Mouse (Mus musculus) forebrain, embryonic 14.5 days (tissue): ENCODE measurements around the gene Efs. TPM values are rescaled to one million over a fixed set of nuclear protein-coding genes. Genes with fewer than 3 reads are reported as not detected.

Source experiments
- ATAC-seq: fragments of 200-750 bp; cut with Nextera tagmentation; 2 replicates; pipeline ENCODE4 v1.8.0; 2017; ENCODE audit warnings: mild to moderate bottlenecking, moderate library complexity
- DNase-seq: peaks from one replicate; pipeline ENCODE4 v3.0.0-alpha.2; 2015; ENCODE audit warnings: low spot score
- H3K27ac ChIP-seq: fragments of 300-500 bp; sonication (generic); 2 replicates; pipeline ENCODE4 v1.5.1; 2014; ENCODE audit warnings: low read depth, mild to moderate bottlenecking, control low read depth, low read length, moderate library complexity
- H3K27me3 ChIP-seq: fragments of 300-500 bp; sonication (generic); replicated peaks from 2 replicates; pipeline ENCODE4 v1.6.1; 2014; ENCODE audit warnings: low read length, control low read depth, mixed read lengths; ENCODE audit not compliant: control insufficient read depth, insufficient read depth
- H3K36me3 ChIP-seq: fragments of 300-500 bp; sonication (generic); 2 replicates; pipeline ENCODE4 v1.6.1; 2014; ENCODE audit warnings: low read length, control low read depth; ENCODE audit not compliant: control insufficient read depth, insufficient read depth
- H3K4me1 ChIP-seq: fragments of 300-500 bp; sonication (generic); 2 replicates; pipeline ENCODE4 v1.6.1; 2014; ENCODE audit warnings: antibody characterized with exemption, low read length, control low read depth; ENCODE audit not compliant: control insufficient read depth, insufficient read depth
- H3K4me2 ChIP-seq: fragments of 300-500 bp; sonication (generic); 2 replicates; pipeline ENCODE4 v1.6.1; 2014; ENCODE audit warnings: mild to moderate bottlenecking, control low read depth, low read length
- H3K4me3 ChIP-seq: fragments of 300-500 bp; sonication (generic); 2 replicates; pipeline ENCODE4 v1.5.1; 2014; ENCODE audit warnings: low read depth, low read length, control low read depth
- H3K9ac ChIP-seq: fragments of 300-500 bp; sonication (generic); 2 replicates; pipeline ENCODE4 v1.6.1; 2014; ENCODE audit warnings: mild to moderate bottlenecking, low read length, control low read depth, moderate library complexity
- H3K9me3 ChIP-seq: fragments of 300-500 bp; sonication (generic); replicated peaks from 2 replicates; pipeline ENCODE4 v1.6.1; 2016; ENCODE audit warnings: low read length, control low read depth, mixed read lengths; ENCODE audit not compliant: control insufficient read depth
- WGBS: fragments of 180-500 bp; shearing (Covaris S2); extraction: QIAGEN DNeasy Blood & Tissue Kit; methylation state at CpG from one replicate; pipeline ENCODE4 v1.1.7; 2014; 5-methylcytosine and 5-hydroxymethylcytosine counted together
- microRNA counts: library from miRNA; unstranded; fragments of <30 nt; microRNA quantifications from one replicate; lab custom pipeline; 2016
- microRNA-seq: library from miRNA; unstranded; fragments of <30 nt; microRNA quantifications from one replicate; pipeline ENCODE4, GENCODE M21; 2016
- polyA plus RNA-seq: library from polyadenylated mRNA; unstranded; fragments of >200 nt; fragmentation: Nextera tagmentation; extraction: Ambion mirVana; gene quantifications from 2 replicates; pipeline ENCODE4 v1.2.1, GENCODE M21; 2014

Efs gene
- polyA plus RNA-seq, 1 experiment from 2014 or later, result 27.7 TPM

- peak overlapping the region; percentile 91 for H3K9ac ChIP-seq
- no peaks in the 10 kb centered on the region for H3K9me3 ChIP-seq
- H3K27ac ChIP-seq, result peak overlapping the region; percentile 90
- 4% methylated on average over 36 of the region's 36 CpGs for WGBS
- peak overlapping the region; percentile 68 for H3K4me3 ChIP-seq
- H3K36me3 ChIP-seq, result no peaks in the 10 kb centered on the region
- ATAC-seq (peak; percentile 63), DNase-seq (peak; percentile 61)
- H3K4me2 ChIP-seq, result peak overlapping the region; percentile 98
- H3K27me3 ChIP-seq, result no peaks in the 10 kb centered on the region
- H3K4me1 ChIP-seq, result peaks cover 10% of the 10 kb centered on the region; the same call in 1 of the 2 replicates
Observed at GRCm38 (mm10) chr14:54875844-54876538, 49.9 kb downstream of the Efs start.

GRCm38 (mm10) chr14:54874165-54874564, 51.8 kb downstream of the Efs start:
- no peak overlapping the region for H3K4me2 ChIP-seq
- no peak overlapping the region for H3K27ac ChIP-seq
- no peaks in the 10 kb centered on the region for H3K36me3 ChIP-seq
- H3K4me3 ChIP-seq, result no peak overlapping the region
- no peaks in the 10 kb centered on the region for H3K27me3 ChIP-seq
- H3K9ac ChIP-seq, result no peak overlapping the region
- H3K9me3 ChIP-seq, result no peaks in the 10 kb centered on the region
- WGBS, result 93% methylated on average over 3 of the region's 3 CpGs
- DNase-seq (no peak), ATAC-seq (no peak)
- peaks cover 10% of the 10 kb centered on the region; the same call in 1 of the 2 replicates for H3K4me1 ChIP-seq

GRCm38 (mm10) chr14:54870861-54871260, 55.1 kb downstream of the Efs start, which contains the start of gene Homez:
Gene Homez (minus strand): TSS chr14:54870961.
- DNase-seq, result no peak
- H3K27ac ChIP-seq, result no peak within 1 kb of the TSS
- 0 out of 2 replicates have a peak, but pooled peaks cover 5% of the 10 kb centered on the region for H3K4me1 ChIP-seq
- ATAC-seq, result no peak
- H3K9me3 ChIP-seq, result no peaks in the 10 kb centered on the region
- H3K4me2 ChIP-seq, result no peak within 1 kb of the TSS
- WGBS, result 90% methylated on average over 5 of the region's 5 CpGs
- H3K4me3 ChIP-seq, result no peak within 1 kb of the TSS
- H3K36me3 ChIP-seq, result no peaks in the 10 kb centered on the region
- no peak within 1 kb of the TSS for H3K9ac ChIP-seq
- H3K27me3 ChIP-seq, result no peaks in the 10 kb centered on the region

- Histone ChIP-seq H3K36me3 (no peaks in the 10 kb centered on the region), H3K4me1 (peaks cover 5% of the 10 kb centered on the region), H3K4me2 (no peak overlapping the region), H3K27ac (no peak overlapping the region), H3K9me3 (no peaks in the 10 kb centered on the region), H3K4me3 (no peak overlapping the region), H3K27me3 (no peaks in the 10 kb centered on the region), H3K9ac (no peak overlapping the region)
- DNase-seq (no peak), ATAC-seq (no peak)
- WGBS, result 90% methylated on average over 4 of the region's 4 CpGs
Observed at GRCm38 (mm10) chr14:54868026-54868425, 57.9 kb downstream of the Efs start.

- 63% methylated on average over 5 of the region's 5 CpGs for WGBS
- Histone ChIP-seq H3K9ac (no peak overlapping the region), H3K9me3 (no peaks in the 10 kb centered on the region), H3K27ac (no peak overlapping the region), H3K4me3 (no peak overlapping the region), H3K36me3 (no peaks in the 10 kb centered on the region), H3K27me3 (no peaks in the 10 kb centered on the region), H3K4me1 (peaks cover 5% of the 10 kb centered on the region), H3K4me2 (no peak overlapping the region)
- ATAC-seq, result no peak
- no peak for DNase-seq
Observed at GRCm38 (mm10) chr14:54866936-54867335, 59.0 kb downstream of the Efs start.

MicroRNAs within 50 kb of the gene (microRNA counts, 519-probe panel; counts per million panel counts)
- microRNA mmu-miR-208a (lab: Ali Mortazavi, UCI), result 1,799 counts per million, percentile 4 among the panel's probes with 10 or more counts
- not detected for microRNA mmu-miR-208b (lab: Ali Mortazavi, UCI)

Small RNA genes within 50 kb of the gene (microRNA-seq; reads per million reads assigned to microRNA genes)
- gene Mir208a (not detected), gene Mir208b (2.9 reads per million, percentile 16 among the genes with 10 or more reads in this experiment)

Other genes starting within 250 kb of the Efs start
- 89.3 and 91.5 TPM in 2 replicates for gene 1700123O20Rik, start 239.9 kb downstream of the Efs start, polyA plus RNA-seq
- 121 and 140 TPM in 2 replicates for gene Acin1, start 239.2 kb downstream of the Efs start, polyA plus RNA-seq
- 0.14 and 0.15 TPM in 2 replicates for gene Gm29776, start 227.3 kb downstream of the Efs start, polyA plus RNA-seq
- gene Cebpe, start 214.0 kb downstream of the Efs start, polyA plus RNA-seq, result not detected in 2 replicates
- 6.9 and 9.8 TPM in 2 replicates for gene Slc7a8, start 144.2 kb downstream of the Efs start, polyA plus RNA-seq
- gene Rnf212b, start 112.0 kb downstream of the Efs start, polyA plus RNA-seq, result not detected in 2 replicates
- 9.3 and 11.7 TPM in 2 replicates for gene Homez, start 55.2 kb downstream of the Efs start, polyA plus RNA-seq
- gene Ppp1r3e, start 48.6 kb downstream of the Efs start, polyA plus RNA-seq, result 2.5 TPM in 2 replicates
- 4.0 and 4.4 TPM in 2 replicates for gene Bcl2l2, start 42.7 kb downstream of the Efs start, polyA plus RNA-seq
- not detected in 2 replicates for gene Gm20521, start 42.7 kb downstream of the Efs start, polyA plus RNA-seq
- gene Pabpn1, start 33.6 kb downstream of the Efs start, polyA plus RNA-seq, result 133 and 140 TPM in 2 replicates
- gene Slc22a17, start 13.0 kb downstream of the Efs start, polyA plus RNA-seq, result 76.1 and 82.9 TPM in 2 replicates
- gene Il25, start 6.6 kb upstream of the Efs start, polyA plus RNA-seq, result 0.38 and 0.48 TPM in 2 replicates
- gene Cmtm5, start 10.1 kb upstream of the Efs start, polyA plus RNA-seq, result 2.8 and 3.5 TPM in 2 replicates
- gene Myh6, start 40.8 kb upstream of the Efs start, polyA plus RNA-seq, result 0.91 and 1.2 TPM in 2 replicates
- gene Gm17428, start 50.8 kb upstream of the Efs start, polyA plus RNA-seq, result not detected in 2 replicates
- 5.4 and 6.5 TPM in 2 replicates for gene Myh7, start 68.5 kb upstream of the Efs start, polyA plus RNA-seq
- 64.1 and 72.0 TPM in 2 replicates for gene Ngdn, start 89.3 kb upstream of the Efs start, polyA plus RNA-seq
- 8.5 and 12.0 TPM in 2 replicates for gene Zfhx2, start 166.2 kb upstream of the Efs start, polyA plus RNA-seq
- 44.4 and 47.2 TPM in 2 replicates for gene Thtpa, start 168.7 kb upstream of the Efs start, polyA plus RNA-seq
- gene Ap1g2, start 180.5 kb upstream of the Efs start, polyA plus RNA-seq, result 8.1 and 9.2 TPM in 2 replicates
- 24.1 and 28.9 TPM in 2 replicates for gene Jph4, start 190.8 kb upstream of the Efs start, polyA plus RNA-seq